Mouse (Mus musculus) bone marrow, adult 2 months (tissue): ENCODE results near the gene Camkk2.

ENCODE experiments used
- CTCF ChIP-seq: fragments of 200-500 bp; IDR thresholded peaks from 2 replicates; pipeline ENCODE4 v1.5.1; 2011; ENCODE audit warnings: low read length, control low read depth; ENCODE audit not compliant: control insufficient read depth, insufficient read depth
- POLR2A ChIP-seq: fragments of 200-500 bp; IDR thresholded peaks from 2 replicates; pipeline ENCODE4 v1.6.1; 2011; ENCODE audit warnings: low read depth, mild to moderate bottlenecking, control low read depth, low read length, borderline replicate concordance; ENCODE audit not compliant: control insufficient read depth

DNA sequence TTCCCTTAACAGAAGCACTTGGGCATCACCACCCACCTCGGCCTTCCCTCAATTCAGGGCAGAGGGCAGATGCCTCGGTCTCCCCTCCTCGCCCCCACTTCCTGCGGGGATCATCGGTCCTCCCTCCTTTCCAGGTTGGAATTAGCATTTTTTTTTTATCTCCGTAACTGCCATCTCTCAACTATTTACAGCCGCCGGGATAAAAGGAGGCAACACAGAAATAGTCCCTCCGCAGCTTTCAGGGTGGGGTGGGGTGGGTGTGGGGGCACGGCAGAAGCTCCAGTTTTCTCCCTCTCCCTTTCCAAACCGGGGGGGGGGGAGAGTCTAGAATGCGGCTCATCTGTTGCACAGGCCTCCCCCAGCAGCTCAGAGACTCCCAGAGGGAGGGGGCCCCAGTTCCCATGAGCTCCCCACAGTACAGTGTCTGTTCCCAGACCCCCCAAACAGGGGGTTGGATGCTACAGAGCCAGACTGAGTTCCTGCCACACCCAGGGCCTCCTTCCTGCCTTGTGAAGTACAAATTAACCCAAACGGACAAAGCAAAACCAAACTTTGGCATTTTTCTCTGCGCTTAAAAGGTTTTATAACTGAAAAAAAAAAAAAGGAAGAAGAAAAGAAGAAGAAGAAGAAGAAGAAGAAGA lies 3.4 kb downstream of the Camkk2 start:
- no peak for TF ChIP-seq POLR2A
- TF ChIP-seq CTCF = no peak
